Mouse (Mus musculus): ENCODE data around the gene Lrrc42.

Gene Lrrc42

GRCm38 (mm10) chr4:107248061-107248460, 5.3 kb downstream of the Lrrc42 start:
- DNase-seq (ENCODE audit: low spot score): no peak

- DNase-seq (ENCODE audit: low spot score): no peak
Measured at GRCm38 (mm10) chr4:107247110-107247509, 6.2 kb downstream of the Lrrc42 start.

- no peak for DNase-seq (ENCODE audit: low spot score)
Measured at GRCm38 (mm10) chr4:107246040-107246439, 7.3 kb downstream of the Lrrc42 start.

GRCm38 (mm10) chr4:107245368-107245767, 8.0 kb downstream of the Lrrc42 start:
- DNase-seq (ENCODE audit: low spot score): no peak

- no peak for DNase-seq (ENCODE audit: low spot score)
Measured at GRCm38 (mm10) chr4:107243365-107244333, 9.7 kb downstream of the Lrrc42 start.

- no peak for DNase-seq (ENCODE audit: low spot score)
Measured at GRCm38 (mm10) chr4:107240196-107240595, 13.1 kb downstream of the Lrrc42 start.

- DNase-seq (ENCODE audit: low spot score): no peak
Measured at GRCm38 (mm10) chr4:107238253-107238652, 15.1 kb downstream of the Lrrc42 start.

GRCm38 (mm10) chr4:107232219-107232618, 21.1 kb downstream of the Lrrc42 start:
- DNase-seq (ENCODE audit: low spot score): no peak

GRCm38 (mm10) chr4:107226313-107226712, 27.0 kb downstream of the Lrrc42 start:
- no peak for DNase-seq (ENCODE audit: low spot score)

GRCm38 (mm10) chr4:107223225-107224204, 29.8 kb downstream of the Lrrc42 start:
- DNase-seq (ENCODE audit: low spot score): no peak

GRCm38 (mm10) chr4:107221524-107221923, 31.8 kb downstream of the Lrrc42 start:
- DNase-seq (ENCODE audit: low spot score): no peak

GRCm38 (mm10) chr4:107217574-107217973, 35.8 kb downstream of the Lrrc42 start:
- peak; percentile 80 for DNase-seq (ENCODE audit: low spot score)

- DNase-seq (ENCODE audit: low spot score): no peak
Measured at GRCm38 (mm10) chr4:107213279-107214011, 39.9 kb downstream of the Lrrc42 start.

GRCm38 (mm10) chr4:107211936-107212335, 41.4 kb downstream of the Lrrc42 start:
- no peak for DNase-seq (ENCODE audit: low spot score)

GRCm38 (mm10) chr4:107211465-107211864, 41.9 kb downstream of the Lrrc42 start:
- DNase-seq (ENCODE audit: low spot score): no peak

- DNase-seq (ENCODE audit: low spot score): no peak
Measured at GRCm38 (mm10) chr4:107210483-107211097, 42.7 kb downstream of the Lrrc42 start.

- no peak for DNase-seq (ENCODE audit: low spot score)
Measured at GRCm38 (mm10) chr4:107208880-107209279, 44.5 kb downstream of the Lrrc42 start, which contains the start of gene Ldlrad1. Gene Ldlrad1, plus strand, starts transcription at chr4:107209180.

GRCm38 (mm10) chr4:107207016-107207415, 46.3 kb downstream of the Lrrc42 start:
- DNase-seq (ENCODE audit: low spot score): no peak

GRCm38 (mm10) chr4:107203001-107203400, 50.3 kb downstream of the Lrrc42 start:
- DNase-seq (ENCODE audit: low spot score): no peak

- no peak for DNase-seq (ENCODE audit: low spot score)
Measured at GRCm38 (mm10) chr4:107201779-107202178, 51.6 kb downstream of the Lrrc42 start.

GRCm38 (mm10) chr4:107198072-107198471, 55.3 kb downstream of the Lrrc42 start:
- DNase-seq (ENCODE audit: low spot score): no peak

Data from c-Kit-positive CD71-positive TER-119-positive erythroid progenitor cells, embryonic 14.5 days (primary cell).